Mouse (Mus musculus) heart, adult 2 months (tissue): ENCODE measurements at regions not wholly inside any gene's neighbourhood (a gene's known extent, or its start where the extent isn't known, plus 50 kb on each side); places are given as distances from the start of the nearest gene placed in this dataset.

Source experiments
- EP300 ChIP-seq: fragments of 200-500 bp; IDR thresholded peaks from 2 replicates; pipeline ENCODE4 v1.6.1; 2011; ENCODE audit warnings: low read depth, low read length, control low read depth; ENCODE audit not compliant: insufficient read depth
- POLR2A ChIP-seq: fragments of 200-500 bp; IDR thresholded peaks from 2 replicates; pipeline ENCODE4 v1.6.1; 2011; ENCODE audit warnings: mild to moderate bottlenecking, low read depth, low read length, control low read depth; ENCODE audit not compliant: insufficient read depth

DNA sequence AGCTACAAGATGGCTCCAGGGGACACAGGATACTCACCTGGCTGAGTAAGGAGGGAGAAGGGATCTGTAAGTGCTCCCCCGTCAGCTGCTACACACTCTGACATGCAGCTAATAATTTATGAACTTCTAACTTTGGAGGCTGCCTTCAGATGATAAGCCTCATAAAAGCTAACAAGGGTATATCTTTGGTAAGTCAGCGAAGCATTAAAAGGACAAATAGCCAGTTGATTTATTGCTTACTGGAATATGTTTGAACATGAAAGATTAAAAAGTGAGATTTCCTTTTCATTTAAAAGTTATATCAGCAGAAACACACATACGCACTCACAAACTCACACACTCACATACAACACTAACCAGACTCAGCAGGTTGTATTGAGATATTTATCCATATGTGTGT is 161.2 kb upstream of the Dmrta1 start:
- TF ChIP-seq POLR2A (no peak), EP300 (no peak)
